Mouse (Mus musculus): ENCODE results near the gene Pnkd.

DNA sequence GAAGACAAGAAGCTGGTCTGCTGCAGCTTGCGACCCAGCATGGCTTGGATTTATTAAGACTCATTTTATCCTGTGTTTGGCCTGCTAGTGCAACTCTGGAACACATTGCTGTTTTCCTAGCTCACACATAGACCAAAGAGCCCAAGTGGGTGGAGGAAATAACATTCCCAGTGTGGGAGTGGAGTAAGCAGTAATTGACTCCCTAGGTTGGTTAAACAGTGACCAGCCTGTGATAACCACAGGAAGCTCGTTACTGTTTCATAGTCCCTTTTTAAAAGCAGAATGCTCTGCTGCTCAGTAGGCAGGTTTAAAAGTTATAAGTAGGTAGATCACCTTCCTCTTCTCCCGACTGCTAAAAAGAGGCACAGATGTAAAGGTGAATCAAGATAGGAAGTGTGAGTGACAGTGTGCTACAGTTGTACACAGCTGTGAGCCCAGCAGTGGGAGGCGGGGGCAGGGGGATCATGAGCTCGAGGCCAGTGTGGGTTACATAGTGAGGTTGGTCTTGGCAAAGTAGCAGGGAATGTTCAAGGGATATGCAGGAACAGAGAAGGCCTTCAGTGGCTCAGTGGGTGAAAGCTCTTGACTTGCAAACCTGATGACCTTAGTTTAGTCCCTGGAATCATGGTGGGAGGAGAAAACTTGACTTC is 35.3 kb upstream of the Pnkd start:
- no peak for TF ChIP-seq CTCF (IDR thresholded peaks at IDR 0.05; ENCODE audit: insufficient read depth, low read depth, low read length)
- no peak for TF ChIP-seq POLR2A (IDR thresholded peaks at IDR 0.05; ENCODE audit: insufficient read depth, low read depth, low read length)
